Mouse (Mus musculus) embryonic fibroblast, embryonic 13.5 days (primary cell): Measurements from ENCODE around the gene Gm10491.

Experiments used
- CTCF ChIP-seq: IDR thresholded peaks from 2 replicates; pipeline ENCODE4 v1.5.1; 2011; ENCODE audit warnings: mild to moderate bottlenecking, control low read depth, low read length, moderate library complexity, borderline replicate concordance; ENCODE audit not compliant: insufficient read depth
- POLR2A ChIP-seq: IDR thresholded peaks from 2 replicates; pipeline ENCODE4 v1.6.1; 2011; ENCODE audit warnings: low read depth, mild to moderate bottlenecking, control low read depth, low read length, moderate library complexity

DNA sequence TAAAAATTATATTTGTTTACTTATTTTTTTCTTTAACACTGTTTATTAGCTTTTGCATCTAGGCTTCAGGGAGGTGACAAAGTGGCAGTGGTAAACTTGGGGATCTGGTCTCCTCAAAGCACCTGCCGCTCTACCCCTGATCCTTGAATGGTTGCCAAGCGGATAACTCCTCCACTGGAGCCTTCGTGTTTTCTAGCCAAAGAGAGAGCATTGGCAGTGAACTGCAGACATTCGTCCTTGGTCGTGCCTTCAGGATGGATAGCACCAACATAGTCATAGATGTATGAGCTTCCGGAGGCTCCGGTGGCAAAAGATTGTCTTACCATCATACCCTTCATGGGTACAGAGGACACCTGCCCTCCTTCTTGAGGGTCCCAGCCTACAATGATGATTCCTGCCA lies 42.5 kb upstream of the Gm10491 start:
- TF ChIP-seq POLR2A (no peak), CTCF (no peak)
